Mouse (Mus musculus) hindbrain, embryonic 15.5 days (tissue): ENCODE measurements around the gene Gramd1b. TPM values are rescaled to one million over a fixed set of nuclear protein-coding genes. Genes with fewer than 3 reads are reported as not detected.

Source experiments
- ATAC-seq: fragments of 200-750 bp; cut with Nextera tagmentation; 2 replicates; pipeline ENCODE4 v1.8.0; 2017; ENCODE audit warnings: low read depth, moderate number of reproducible peaks, moderate TSS enrichment; ENCODE audit not compliant: low FRiP score
- H3K27ac ChIP-seq: fragments of 300-500 bp; sonication (generic); replicated peaks from 2 replicates; pipeline ENCODE4 v1.5.1; 2015; ENCODE audit warnings: mild to moderate bottlenecking, inconsistent platforms
- H3K27me3 ChIP-seq: fragments of 300-500 bp; sonication (generic); 2 replicates; pipeline ENCODE4 v1.6.1; 2015; ENCODE audit warnings: control low read depth, inconsistent platforms
- H3K36me3 ChIP-seq: fragments of 300-500 bp; sonication (generic); 2 replicates; pipeline ENCODE4 v1.6.1; 2015; ENCODE audit warnings: control low read depth, inconsistent platforms
- H3K4me1 ChIP-seq: fragments of 300-500 bp; sonication (generic); replicated peaks from 2 replicates; pipeline ENCODE4 v1.6.1; 2015; ENCODE audit warnings: control low read depth, inconsistent platforms
- H3K4me2 ChIP-seq: fragments of 300-500 bp; sonication (generic); 2 replicates; pipeline ENCODE4 v1.6.1; 2015; ENCODE audit warnings: moderate library complexity, mild to moderate bottlenecking, inconsistent platforms
- H3K4me3 ChIP-seq: fragments of 300-500 bp; sonication (generic); 2 replicates; pipeline ENCODE4 v1.5.1; 2015; ENCODE audit warnings: mild to moderate bottlenecking, inconsistent platforms
- H3K9ac ChIP-seq: fragments of 300-500 bp; sonication (generic); 2 replicates; pipeline ENCODE4 v1.6.1; 2015; ENCODE audit warnings: inconsistent platforms
- H3K9me3 ChIP-seq: fragments of 300-500 bp; sonication (generic); 2 replicates; pipeline ENCODE4 v1.6.1; 2016; ENCODE audit warnings: control low read depth, inconsistent platforms
- WGBS: fragments of 180-500 bp; shearing (Covaris S2); methylation state at CpG from one replicate; pipeline ENCODE4 v1.1.7; 2015; 5-methylcytosine and 5-hydroxymethylcytosine counted together
- polyA plus RNA-seq: library from polyadenylated mRNA; unstranded; fragments of >200 nt; fragmentation: Nextera tagmentation; extraction: Ambion mirVana; gene quantifications from 2 replicates; pipeline ENCODE4 v1.2.1, GENCODE M21; 2015

Gene Gramd1b
- polyA plus RNA-seq, 1 experiment from 2014 or later: 12.6 TPM

GRCm38 (mm10) chr9:40301475-40301874 is 229.7 kb downstream of the Gramd1b start:
- no peak overlapping the region for H3K4me2 ChIP-seq
- no peaks in the 10 kb centered on the region for H3K4me1 ChIP-seq
- no peaks in the 10 kb centered on the region for H3K9me3 ChIP-seq
- ATAC-seq: no peak
- no peak overlapping the region for H3K4me3 ChIP-seq
- no peak overlapping the region for H3K9ac ChIP-seq
- H3K36me3 ChIP-seq: peaks cover 93% of the 10 kb centered on the region
- H3K27ac ChIP-seq: no peak overlapping the region
- 93% methylated on average over 5 of the region's 5 CpGs for WGBS
- no peaks in the 10 kb centered on the region for H3K27me3 ChIP-seq

- Histone ChIP-seq H3K27ac (no peak overlapping the region), H3K9ac (no peak overlapping the region), H3K9me3 (no peaks in the 10 kb centered on the region), H3K4me1 (no peaks in the 10 kb centered on the region), H3K36me3 (peaks cover 86% of the 10 kb centered on the region), H3K4me3 (no peak overlapping the region), H3K27me3 (no peaks in the 10 kb centered on the region), H3K4me2 (no peak overlapping the region)
- ATAC-seq: no peak
- 90% methylated on average over 15 of the region's 15 CpGs for WGBS
These were observed 230.9 kb downstream of the Gramd1b start for GRCm38 (mm10) chr9:40300018-40300989.

- no peaks in the 10 kb centered on the region for H3K4me1 ChIP-seq
- no peaks in the 10 kb centered on the region for H3K9me3 ChIP-seq
- 98% methylated on average over 7 of the region's 7 CpGs for WGBS
- peaks cover 90% of the 10 kb centered on the region for H3K36me3 ChIP-seq
- no peak overlapping the region for H3K4me3 ChIP-seq
- H3K9ac ChIP-seq: no peak overlapping the region
- no peaks in the 10 kb centered on the region for H3K27me3 ChIP-seq
- ATAC-seq: no peak
- H3K27ac ChIP-seq: no peak overlapping the region
- H3K4me2 ChIP-seq: no peak overlapping the region
These were observed 231.9 kb downstream of the Gramd1b start for GRCm38 (mm10) chr9:40299323-40299722.

GRCm38 (mm10) chr9:40297969-40298368 is 233.2 kb downstream of the Gramd1b start:
- Histone ChIP-seq H3K27ac (no peak overlapping the region), H3K4me1 (no peaks in the 10 kb centered on the region), H3K4me2 (no peak overlapping the region), H3K4me3 (no peak overlapping the region), H3K27me3 (no peaks in the 10 kb centered on the region), H3K9me3 (no peaks in the 10 kb centered on the region), H3K9ac (no peak overlapping the region), H3K36me3 (peaks cover 90% of the 10 kb centered on the region)
- ATAC-seq: no peak
- 93% methylated on average over 9 of the region's 9 CpGs for WGBS

GRCm38 (mm10) chr9:40296251-40296650 is 234.9 kb downstream of the Gramd1b start:
- Histone ChIP-seq H3K4me3 (no peak overlapping the region), H3K9me3 (no peaks in the 10 kb centered on the region), H3K36me3 (peaks cover 82% of the 10 kb centered on the region), H3K9ac (no peak overlapping the region), H3K27me3 (no peaks in the 10 kb centered on the region), H3K4me1 (no peaks in the 10 kb centered on the region), H3K27ac (no peak overlapping the region), H3K4me2 (no peak overlapping the region)
- ATAC-seq: no peak
- WGBS: 91% methylated on average over 5 of the region's 5 CpGs

- H3K27ac ChIP-seq: no peak overlapping the region
- H3K4me1 ChIP-seq: no peaks in the 10 kb centered on the region
- H3K4me2 ChIP-seq: no peak overlapping the region
- no peaks in the 10 kb centered on the region for H3K9me3 ChIP-seq
- no peak for ATAC-seq
- peaks cover 84% of the 10 kb centered on the region for H3K36me3 ChIP-seq
- H3K27me3 ChIP-seq: no peaks in the 10 kb centered on the region
- no peak overlapping the region for H3K9ac ChIP-seq
- 91% methylated on average over 1 of the region's 1 CpGs for WGBS
- H3K4me3 ChIP-seq: no peak overlapping the region
These were observed 236.3 kb downstream of the Gramd1b start for GRCm38 (mm10) chr9:40294866-40295265.

- H3K4me1 ChIP-seq: no peaks in the 10 kb centered on the region
- H3K4me3 ChIP-seq: no peak overlapping the region
- 92% methylated on average over 5 of the region's 5 CpGs for WGBS
- H3K27me3 ChIP-seq: no peaks in the 10 kb centered on the region
- H3K27ac ChIP-seq: no peak overlapping the region
- no peak overlapping the region for H3K4me2 ChIP-seq
- no peak for ATAC-seq
- H3K9me3 ChIP-seq: no peaks in the 10 kb centered on the region
- H3K36me3 ChIP-seq: peaks cover 84% of the 10 kb centered on the region
- no peak overlapping the region for H3K9ac ChIP-seq
These were observed 237.0 kb downstream of the Gramd1b start for GRCm38 (mm10) chr9:40294210-40294609.

- WGBS: 93% methylated on average over 5 of the region's 5 CpGs
These were observed 237.4 kb downstream of the Gramd1b start for GRCm38 (mm10) chr9:40293740-40294139.

GRCm38 (mm10) chr9:40293286-40293685 is 237.9 kb downstream of the Gramd1b start:
- H3K9me3 ChIP-seq: no peaks in the 10 kb centered on the region
- H3K4me1 ChIP-seq: no peaks in the 10 kb centered on the region
- WGBS: 93% methylated on average over 8 of the region's 8 CpGs
- H3K27ac ChIP-seq: no peak overlapping the region
- H3K4me3 ChIP-seq: no peak overlapping the region
- peaks cover 84% of the 10 kb centered on the region for H3K36me3 ChIP-seq
- H3K4me2 ChIP-seq: no peak overlapping the region
- ATAC-seq: no peak
- H3K9ac ChIP-seq: no peak overlapping the region
- no peaks in the 10 kb centered on the region for H3K27me3 ChIP-seq

More at GRCm38 (mm10) chr9:40293740-40294139, 237.4 kb downstream of the Gramd1b start:
- no peaks in the 10 kb centered on the region for H3K27me3 ChIP-seq
- no peak for ATAC-seq
- peaks cover 84% of the 10 kb centered on the region for H3K36me3 ChIP-seq
- H3K9ac ChIP-seq: no peak overlapping the region
- H3K4me1 ChIP-seq: no peaks in the 10 kb centered on the region
- no peak overlapping the region for H3K4me2 ChIP-seq
- no peak overlapping the region for H3K4me3 ChIP-seq
- no peaks in the 10 kb centered on the region for H3K9me3 ChIP-seq
- no peak overlapping the region for H3K27ac ChIP-seq

GRCm38 (mm10) chr9:40292475-40292874 is 238.7 kb downstream of the Gramd1b start:
- no peak for ATAC-seq
- Histone ChIP-seq H3K4me3 (no peak overlapping the region), H3K36me3 (peaks cover 79% of the 10 kb centered on the region), H3K9ac (no peak overlapping the region), H3K9me3 (no peaks in the 10 kb centered on the region), H3K4me2 (no peak overlapping the region), H3K27me3 (no peaks in the 10 kb centered on the region), H3K27ac (no peak overlapping the region), H3K4me1 (no peaks in the 10 kb centered on the region)
- 93% methylated on average over 4 of the region's 4 CpGs for WGBS

GRCm38 (mm10) chr9:40282968-40283367 is 248.2 kb downstream of the Gramd1b start:
- Histone ChIP-seq H3K4me3 (no peak overlapping the region), H3K9ac (no peak overlapping the region), H3K36me3 (peaks cover 53% of the 10 kb centered on the region), H3K4me1 (no peaks in the 10 kb centered on the region), H3K9me3 (no peaks in the 10 kb centered on the region), H3K4me2 (no peak overlapping the region), H3K27ac (no peak overlapping the region), H3K27me3 (no peaks in the 10 kb centered on the region)
- WGBS: 83% methylated on average over 7 of the region's 7 CpGs
- no peak for ATAC-seq

GRCm38 (mm10) chr9:40279438-40279837 is 251.7 kb downstream of the Gramd1b start:
- no peak overlapping the region for H3K4me3 ChIP-seq
- no peak overlapping the region for H3K9ac ChIP-seq
- WGBS: 95% methylated on average over 7 of the region's 7 CpGs
- H3K4me2 ChIP-seq: no peak overlapping the region
- H3K27ac ChIP-seq: no peak overlapping the region
- H3K36me3 ChIP-seq: peaks cover 47% of the 10 kb centered on the region
- peaks cover 6% of the 10 kb centered on the region; the same call in 1 of the 2 replicates for H3K4me1 ChIP-seq
- H3K27me3 ChIP-seq: no peaks in the 10 kb centered on the region
- no peaks in the 10 kb centered on the region for H3K9me3 ChIP-seq
- ATAC-seq: no peak
